Mouse (Mus musculus) layer of hippocampus, adult 9-10 months (tissue): Measurements from ENCODE around the gene Cela3a.
"Not testable (repeated sequence)": the region's sequence is repeated elsewhere in the genome, so short reads cannot be mapped to it uniquely, and the experiment has no call there.

Experiments
- DNase-seq: peaks from one replicate; pipeline ENCODE4 v3.0.0; 2022; ENCODE audit warnings: low spot score

Gene Cela3a

GRCm38 (mm10) chr4:137409691-137410090 lies at the start of gene Cela3a:
Cela3a (minus strand) TSS chr4:137409791.
- DNase-seq: no peak

DNA sequence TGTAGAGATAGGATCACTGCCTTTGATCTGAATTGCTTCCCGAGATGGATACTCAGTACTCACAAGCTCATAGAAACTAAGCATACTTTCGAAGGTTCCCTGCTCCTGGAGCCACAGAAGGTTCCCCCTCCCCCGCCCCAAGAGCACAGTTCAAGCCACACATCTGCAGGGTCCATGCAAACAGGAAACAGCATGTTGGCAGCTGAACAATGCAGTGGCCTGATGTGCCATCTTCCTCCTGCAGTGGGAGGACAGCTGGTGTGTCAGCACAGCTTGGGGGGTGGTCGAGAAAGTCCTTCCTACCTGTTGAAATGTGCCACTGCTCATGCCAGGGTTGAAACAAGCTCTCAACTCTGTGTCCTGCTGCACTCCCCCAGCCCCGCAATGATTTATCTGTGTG lies 49.3 kb upstream of the Cela3a start:
- no peak for DNase-seq

- DNase-seq: no peak
These were observed 48.7 kb upstream of the Cela3a start for GRCm38 (mm10) chr4:137458310-137458709.

DNA sequence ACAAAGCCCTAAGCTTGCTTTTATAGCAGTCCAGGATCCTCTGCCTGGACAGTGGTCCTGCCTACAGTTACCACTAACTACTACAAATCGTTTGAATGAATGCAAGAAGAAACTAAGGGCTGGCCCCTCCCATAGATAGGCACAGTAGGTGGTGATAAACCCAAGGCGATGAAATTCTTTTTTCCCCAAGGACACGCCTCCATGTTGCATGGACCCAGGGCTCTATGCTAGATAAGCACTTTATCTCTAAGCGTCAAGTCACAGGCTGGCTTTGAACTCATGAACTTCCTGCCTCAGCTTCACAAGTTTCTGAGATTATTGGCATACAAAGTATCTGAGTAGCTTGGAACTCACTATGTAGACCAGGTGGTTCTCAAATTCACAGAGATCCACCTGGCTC lies 47.7 kb upstream of the Cela3a start:
- DNase-seq: no peak

- no peak for DNase-seq
These were observed 47.0 kb upstream of the Cela3a start for GRCm38 (mm10) chr4:137456581-137456980.

DNA sequence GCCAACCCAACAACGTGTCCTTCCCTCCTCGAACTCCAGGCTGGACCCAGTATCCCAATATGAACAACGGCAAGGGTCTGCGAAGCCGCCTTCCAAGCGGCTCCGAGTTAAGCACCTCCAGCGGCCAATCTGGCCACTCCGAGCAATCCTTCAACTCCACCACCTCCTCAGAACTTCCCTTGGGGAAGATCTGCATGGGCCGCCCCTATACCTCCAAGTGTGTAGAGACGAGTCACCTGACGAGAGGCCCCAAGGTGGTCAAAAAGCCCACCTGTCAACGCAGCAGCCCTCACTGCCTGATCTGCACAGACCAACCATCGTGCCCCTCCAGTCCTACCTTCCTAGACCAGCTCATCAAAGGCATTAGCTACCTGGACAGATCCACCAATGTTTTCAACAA lies 45.0 kb upstream of the Cela3a start:
- DNase-seq: no peak

DNA sequence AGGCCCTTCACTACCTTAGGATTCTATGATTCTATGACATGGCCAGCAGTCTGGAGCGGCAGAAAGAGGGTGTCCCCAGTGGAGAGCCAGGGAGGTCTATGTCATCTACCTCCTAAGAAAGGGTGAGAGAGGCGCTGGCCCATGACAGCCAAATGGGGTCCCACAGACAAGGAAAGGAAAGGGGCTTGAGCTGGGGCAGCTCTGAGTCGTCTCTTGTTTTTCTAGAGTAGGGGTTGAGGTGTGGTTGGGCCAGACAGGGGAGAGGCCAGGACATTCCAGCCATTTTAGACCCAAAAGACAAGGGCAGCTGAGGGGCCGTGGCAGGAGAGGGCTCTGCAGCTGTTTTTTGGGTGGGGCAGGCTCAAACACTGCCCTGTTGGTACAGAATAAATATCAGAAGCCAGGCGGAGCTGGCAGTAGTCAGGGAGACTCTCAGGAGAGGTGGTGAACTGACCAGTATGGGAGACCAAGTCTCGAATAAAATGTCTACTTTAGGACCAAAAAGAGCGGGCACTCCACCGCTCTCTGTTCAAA lies 43.7 kb upstream of the Cela3a start, which contains the start of gene 1700013G24Rik:
Gene 1700013G24Rik (plus strand): TSS at position 51 of the 534 bp plus-strand sequence.
- DNase-seq: no peak

GRCm38 (mm10) chr4:137452190-137452589 lies 42.6 kb upstream of the Cela3a start:
- no peak for DNase-seq

DNA sequence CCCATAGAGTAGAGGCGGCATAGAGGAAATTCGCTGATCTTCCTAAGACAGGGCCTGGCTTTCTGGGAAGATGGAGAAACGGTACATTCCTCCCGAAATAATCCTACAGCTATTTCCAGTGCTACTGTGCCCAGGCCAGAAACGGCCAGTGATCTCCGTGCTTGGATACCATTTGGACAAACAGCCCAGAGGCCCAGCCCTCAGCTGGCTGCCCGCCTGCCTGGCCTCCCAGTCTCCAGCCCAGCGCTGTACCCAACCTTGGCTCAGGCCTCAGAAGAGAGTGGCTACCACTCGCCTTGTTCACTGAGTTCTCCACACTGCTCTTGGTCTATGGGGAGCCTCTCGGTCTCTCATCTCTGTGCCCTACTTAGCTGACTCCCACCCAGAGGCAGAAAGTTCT lies 40.1 kb upstream of the Cela3a start:
- no peak for DNase-seq

DNA sequence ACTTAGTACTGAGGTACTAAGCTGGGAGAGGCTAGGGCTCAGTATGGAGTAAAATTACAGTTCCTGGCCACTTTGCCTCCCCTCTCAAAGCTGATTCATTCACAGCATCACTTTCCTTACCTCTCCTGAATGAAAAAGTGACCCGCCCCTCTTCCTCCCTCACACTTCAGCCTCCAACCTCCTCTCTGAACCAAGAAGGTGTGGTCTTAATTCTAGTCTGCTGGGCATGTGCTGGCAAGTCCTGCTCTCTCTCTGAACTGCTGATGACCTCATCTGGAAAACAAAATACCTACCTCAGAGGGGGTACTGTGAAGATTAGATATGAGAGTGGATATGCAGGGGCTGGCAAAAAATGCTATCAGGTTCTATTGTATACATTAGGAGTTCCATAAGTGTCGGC lies 39.5 kb upstream of the Cela3a start:
- no peak for DNase-seq

DNA sequence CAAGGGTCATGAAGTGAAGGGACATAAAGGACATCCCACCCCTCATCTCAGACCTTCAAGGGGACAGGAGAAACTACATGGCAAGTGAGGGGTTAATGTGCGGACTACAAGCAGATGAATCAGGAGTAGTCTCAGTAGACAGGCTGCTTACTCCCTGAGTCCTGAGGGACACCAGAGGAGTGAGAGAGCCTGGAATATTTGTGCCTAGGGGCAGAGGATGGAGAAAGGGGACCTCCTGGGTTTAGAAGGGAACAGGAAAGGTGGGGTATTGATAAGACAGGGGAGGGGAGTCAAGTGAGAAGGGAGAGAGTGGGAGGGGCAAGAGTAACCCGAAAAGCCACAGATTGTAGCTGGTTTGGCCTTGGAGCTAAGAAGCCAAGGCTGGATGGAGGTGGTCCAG lies 39.0 kb upstream of the Cela3a start:
- no peak for DNase-seq

GRCm38 (mm10) chr4:137448197-137448596 lies 38.6 kb upstream of the Cela3a start:
- no peak for DNase-seq

DNA sequence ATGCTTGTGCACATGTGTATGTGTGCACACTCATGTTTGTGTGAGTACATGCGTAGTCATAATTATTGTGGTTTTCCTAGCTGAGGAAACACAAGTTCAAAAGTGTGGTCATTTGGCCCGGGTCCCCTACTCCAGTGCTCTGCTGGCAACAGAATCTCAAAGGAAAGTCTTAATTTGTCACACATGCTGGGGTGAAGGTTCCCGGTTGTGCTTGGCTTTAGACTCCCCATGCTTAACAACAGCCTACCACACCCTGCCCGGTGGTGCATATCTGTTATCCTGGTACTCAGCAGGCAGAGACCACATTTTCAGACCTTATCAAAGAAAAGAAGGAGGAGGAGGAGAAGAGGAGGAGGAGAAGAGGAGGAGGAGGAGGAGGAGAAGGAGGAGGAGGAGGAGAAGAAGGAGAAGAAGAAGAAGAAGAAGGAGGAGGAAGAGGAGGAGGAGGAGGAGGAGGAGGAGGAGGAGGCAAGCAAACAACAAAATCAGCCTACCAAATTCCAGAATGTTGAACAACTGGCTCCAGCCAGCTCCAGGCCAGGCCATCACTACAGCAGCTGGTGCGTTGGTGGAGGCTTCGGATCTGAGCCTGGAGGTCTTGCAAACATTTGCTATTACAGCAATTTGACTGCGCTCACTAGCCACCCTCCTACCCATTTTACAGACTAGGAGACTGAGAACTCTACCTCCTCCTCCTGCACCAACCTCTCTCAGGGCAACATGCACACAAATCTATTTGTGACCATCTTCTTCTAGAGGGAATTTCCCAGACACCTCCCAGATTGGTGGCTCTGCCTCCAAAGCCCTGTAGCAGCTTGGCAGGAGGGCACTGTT lies 38.0 kb upstream of the Cela3a start:
- DNase-seq: no peak

DNA sequence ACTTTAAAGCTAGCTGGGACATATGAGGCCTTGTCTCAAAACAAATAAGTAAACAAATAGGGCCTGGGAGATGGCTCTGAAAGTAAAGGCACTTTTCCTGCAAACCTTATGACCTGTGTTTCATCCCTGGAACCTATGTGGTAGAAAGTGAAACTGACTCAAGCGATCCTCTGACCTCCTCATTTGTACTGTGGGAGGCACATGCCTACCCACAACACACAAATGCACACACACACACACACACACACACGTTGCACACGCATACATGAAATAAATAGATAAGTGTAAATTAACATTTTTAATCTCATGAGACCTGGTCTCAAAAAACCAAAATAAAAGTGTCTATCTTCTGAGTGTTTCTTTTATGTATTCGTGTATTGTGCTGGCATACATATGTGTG lies 36.3 kb upstream of the Cela3a start:
- no peak for DNase-seq

- peak; percentile 54 for DNase-seq
These were observed 34.0 kb upstream of the Cela3a start for GRCm38 (mm10) chr4:137443625-137444024.

GRCm38 (mm10) chr4:137441332-137441731 lies 31.7 kb upstream of the Cela3a start:
- no peak for DNase-seq

GRCm38 (mm10) chr4:137438842-137439241 lies 29.3 kb upstream of the Cela3a start:
- DNase-seq: no peak

DNA sequence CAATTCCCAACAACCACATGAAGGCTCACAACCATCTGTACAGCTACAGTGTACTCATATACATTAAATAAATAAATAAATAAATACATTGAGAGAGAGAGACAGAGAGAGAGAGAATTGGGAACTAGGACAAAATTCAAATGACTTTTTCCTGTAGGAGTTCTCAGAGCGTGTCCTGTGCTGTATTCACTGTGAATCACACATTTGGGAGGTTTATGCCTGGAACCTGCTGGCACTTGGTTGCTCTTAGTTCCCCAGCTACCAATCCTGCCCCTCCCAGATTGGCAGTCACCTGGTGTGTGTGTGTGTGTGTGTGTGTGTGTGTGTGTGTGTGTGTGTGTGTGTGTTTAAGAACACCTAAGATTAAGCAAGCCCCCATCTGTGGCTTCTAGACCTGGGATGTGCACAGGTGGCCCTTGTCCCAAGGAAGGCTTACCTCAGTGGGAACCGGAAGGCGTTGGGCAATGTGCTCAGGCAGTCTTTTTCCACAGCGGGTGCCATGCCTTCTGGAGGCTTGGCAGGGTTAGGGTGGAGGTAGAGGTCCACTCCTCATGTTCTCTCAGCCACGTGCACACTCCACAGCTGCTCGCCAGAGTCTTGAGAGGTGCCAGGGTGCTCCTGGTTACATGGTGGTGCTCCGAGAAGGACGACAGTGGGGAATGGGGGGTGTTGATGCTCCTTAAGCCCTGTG lies 27.5 kb upstream of the Cela3a start:
- no peak for DNase-seq

GRCm38 (mm10) chr4:137432700-137433550 lies 23.3 kb upstream of the Cela3a start:
- not testable (repeated sequence) for DNase-seq

DNA sequence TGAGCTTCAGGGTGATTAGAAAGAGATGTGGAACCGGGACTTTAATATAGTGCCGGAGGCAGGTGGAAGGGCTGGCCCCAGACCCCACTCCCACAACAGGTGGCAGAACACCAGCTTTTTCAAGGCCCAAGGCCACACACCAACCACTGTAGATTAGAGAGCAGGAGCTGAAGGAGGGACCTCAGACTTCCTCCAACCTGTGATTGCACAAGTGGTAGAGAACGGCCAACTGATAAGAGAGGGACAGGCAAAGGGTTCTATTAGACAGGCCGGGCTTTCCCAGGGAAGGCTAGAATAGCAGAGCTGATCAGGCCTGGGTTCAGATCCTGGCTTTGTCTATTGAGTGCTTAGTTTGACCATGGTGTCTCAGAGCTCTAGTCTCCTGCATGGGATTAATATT lies 20.9 kb upstream of the Cela3a start, which contains the start of gene Cela3b:
Gene Cela3b (minus strand): TSS at position 39 of the 400 bp plus-strand sequence.
- no peak for DNase-seq

- no peak for DNase-seq
These were observed 8.3 kb upstream of the Cela3a start for GRCm38 (mm10) chr4:137417712-137418564.
